Mouse (Mus musculus) liver, embryonic 13.5 days (tissue): ENCODE measurements around the gene Tcf7l1. TPM values are rescaled to one million over a fixed set of nuclear protein-coding genes. Genes with fewer than 3 reads are reported as not detected.
A peak's percentile ranks its signal among the peaks of the same experiment; 100 is the strongest.

Source experiments
- ATAC-seq: fragments of 200-750 bp; cut with Nextera tagmentation; 2 replicates; pipeline ENCODE4 v1.8.0; 2017; ENCODE audit warnings: low read depth, mild to moderate bottlenecking, moderate number of reproducible peaks, moderate library complexity
- DNase-seq: peaks from one replicate; pipeline ENCODE4 v3.0.0; 2022
- H3K27ac ChIP-seq: fragments of 300-500 bp; sonication (generic); 2 replicates; pipeline ENCODE4 v1.5.1; 2015; ENCODE audit warnings: moderate library complexity, mild to moderate bottlenecking, inconsistent platforms
- H3K27me3 ChIP-seq: fragments of 300-500 bp; sonication (generic); 2 replicates; pipeline ENCODE4 v1.6.1; 2015; ENCODE audit warnings: mild to moderate bottlenecking, inconsistent platforms
- H3K36me3 ChIP-seq: fragments of 300-500 bp; sonication (generic); 2 replicates; pipeline ENCODE4 v1.6.1; 2015; ENCODE audit warnings: mild to moderate bottlenecking, inconsistent platforms
- H3K4me1 ChIP-seq: fragments of 300-500 bp; sonication (generic); replicated peaks from 2 replicates; pipeline ENCODE4 v1.6.1; 2015; ENCODE audit warnings: inconsistent platforms
- H3K4me2 ChIP-seq: fragments of 300-500 bp; sonication (generic); 2 replicates; pipeline ENCODE4 v1.6.1; 2015; ENCODE audit warnings: inconsistent platforms, mild to moderate bottlenecking, moderate library complexity
- H3K4me3 ChIP-seq: fragments of 300-500 bp; sonication (generic); replicated peaks from 2 replicates; pipeline ENCODE4 v1.5.1; 2015; ENCODE audit warnings: mild to moderate bottlenecking, inconsistent platforms
- H3K9ac ChIP-seq: fragments of 300-500 bp; sonication (generic); 2 replicates; pipeline ENCODE4 v1.6.1; 2015; ENCODE audit warnings: mild to moderate bottlenecking, inconsistent platforms
- H3K9me3 ChIP-seq: fragments of 300-500 bp; sonication (generic); replicated peaks from 2 replicates; pipeline ENCODE4 v1.6.1; 2016; ENCODE audit warnings: inconsistent platforms
- WGBS: fragments of 180-500 bp; shearing (Covaris S2); methylation state at CpG from one replicate; pipeline ENCODE4 v1.1.7; 2015; ENCODE audit not compliant: insufficient replicate concordance; 5-methylcytosine and 5-hydroxymethylcytosine counted together
- polyA plus RNA-seq: library from polyadenylated mRNA; unstranded; fragments of >200 nt; fragmentation: Nextera tagmentation; extraction: Ambion mirVana; gene quantifications from 2 replicates; pipeline ENCODE4 v1.2.1, GENCODE M21; 2015

Gene Tcf7l1
- polyA plus RNA-seq, 1 experiment from 2014 or later = 3.3 TPM

- Histone ChIP-seq H3K9ac (no peak overlapping the region), H3K36me3 (no peaks in the 10 kb centered on the region), H3K27ac (peak overlapping the region; percentile 19), H3K4me1 (peaks cover 33% of the 10 kb centered on the region), H3K9me3 (no peaks in the 10 kb centered on the region), H3K4me3 (0 out of 2 replicates have a peak overlapping the region, but pooled peaks have one; percentile 1), H3K4me2 (peak overlapping the region; percentile 20), H3K27me3 (no peaks in the 10 kb centered on the region)
- no peak for ATAC-seq
- WGBS = 16% methylated on average over 12 of the region's 12 CpGs
- no peak for DNase-seq
Observed at GRCm38 (mm10) chr6:72619734-72620532, 169.1 kb downstream of the Tcf7l1 start.

- peak; percentile 92 for DNase-seq
- Histone ChIP-seq H3K4me3 (peak within 1 kb of the TSS; percentile 89), H3K36me3 (peaks cover 18% of the 10 kb centered on the region), H3K4me1 (peaks cover 51% of the 10 kb centered on the region), H3K27me3 (no peaks in the 10 kb centered on the region), H3K27ac (peak within 1 kb of the TSS; percentile 87), H3K9ac (peak within 1 kb of the TSS; percentile 87), H3K9me3 (no peaks in the 10 kb centered on the region), H3K4me2 (peak within 1 kb of the TSS; percentile 96)
- peak; percentile 95 for ATAC-seq
- under 1% methylated on average over 41 of the region's 41 CpGs for WGBS
Observed at GRCm38 (mm10) chr6:72616643-72617288, 172.3 kb downstream of the Tcf7l1 start, which contains the start of gene Tgoln1. Tgoln1 (minus strand) TSS chr6:72617000.

GRCm38 (mm10) chr6:72615561-72616375 is 173.3 kb downstream of the Tcf7l1 start:
- Histone ChIP-seq H3K27me3 (no peaks in the 10 kb centered on the region), H3K9me3 (no peaks in the 10 kb centered on the region), H3K27ac (peak overlapping the region; percentile 47; the same call in 1 of the 2 replicates), H3K4me3 (peak overlapping the region; percentile 89), H3K4me2 (peak overlapping the region; percentile 96), H3K9ac (peak overlapping the region; percentile 87), H3K4me1 (peaks cover 45% of the 10 kb centered on the region), H3K36me3 (peaks cover 28% of the 10 kb centered on the region)
- WGBS = 12% methylated on average over 25 of the region's 25 CpGs
- DNase-seq = no peak
- 0 out of 2 replicates have a peak, but pooled peaks have one; percentile 3 for ATAC-seq

GRCm38 (mm10) chr6:72615151-72615550 is 173.9 kb downstream of the Tcf7l1 start:
- H3K9me3 ChIP-seq = no peaks in the 10 kb centered on the region
- no peak for DNase-seq
- 24% methylated on average over 2 of the region's 2 CpGs for WGBS

GRCm38 (mm10) chr6:72610261-72610660 is 178.8 kb downstream of the Tcf7l1 start:
- Histone ChIP-seq H3K4me1 (peaks cover 21% of the 10 kb centered on the region), H3K27ac (no peak overlapping the region), H3K27me3 (no peaks in the 10 kb centered on the region), H3K4me2 (no peak overlapping the region), H3K9me3 (no peaks in the 10 kb centered on the region), H3K9ac (no peak overlapping the region), H3K4me3 (no peak overlapping the region), H3K36me3 (peaks cover 76% of the 10 kb centered on the region)
- DNase-seq = no peak
- WGBS = 82% methylated on average over 4 of the region's 4 CpGs
- ATAC-seq = no peak

More at GRCm38 (mm10) chr6:72615151-72615550, 173.9 kb downstream of the Tcf7l1 start:
- peaks cover 45% of the 10 kb centered on the region for H3K4me1 ChIP-seq
- no peak overlapping the region for H3K27ac ChIP-seq
- H3K27me3 ChIP-seq = no peaks in the 10 kb centered on the region
- H3K36me3 ChIP-seq = peaks cover 35% of the 10 kb centered on the region
- peak overlapping the region; percentile 87 for H3K9ac ChIP-seq
- H3K4me2 ChIP-seq = peak overlapping the region; percentile 96
- peak overlapping the region; percentile 89 for H3K4me3 ChIP-seq
- no peak for ATAC-seq

GRCm38 (mm10) chr6:72608662-72609184 is 180.3 kb downstream of the Tcf7l1 start:
- Histone ChIP-seq H3K4me1 (peaks cover 9% of the 10 kb centered on the region), H3K4me3 (no peak overlapping the region), H3K27ac (no peak overlapping the region), H3K9ac (no peak overlapping the region), H3K4me2 (no peak overlapping the region), H3K27me3 (no peaks in the 10 kb centered on the region), H3K9me3 (no peaks in the 10 kb centered on the region), H3K36me3 (peaks cover 88% of the 10 kb centered on the region)
- ATAC-seq (no peak), DNase-seq (no peak)
- WGBS = 70% methylated on average over 4 of the region's 4 CpGs

GRCm38 (mm10) chr6:72607676-72608075 is 181.4 kb downstream of the Tcf7l1 start:
- H3K27ac ChIP-seq = no peak overlapping the region
- H3K4me1 ChIP-seq = peaks cover 3% of the 10 kb centered on the region; the same call in 1 of the 2 replicates
- no peak overlapping the region for H3K9ac ChIP-seq
- WGBS = 78% methylated on average over 5 of the region's 5 CpGs
- ATAC-seq = no peak
- H3K4me3 ChIP-seq = no peak overlapping the region
- no peak overlapping the region for H3K4me2 ChIP-seq
- no peaks in the 10 kb centered on the region for H3K9me3 ChIP-seq
- no peaks in the 10 kb centered on the region for H3K27me3 ChIP-seq
- no peak for DNase-seq
- peaks cover 81% of the 10 kb centered on the region for H3K36me3 ChIP-seq

GRCm38 (mm10) chr6:72607060-72607459 is 182.0 kb downstream of the Tcf7l1 start:
- Histone ChIP-seq H3K9ac (no peak overlapping the region), H3K27ac (no peak overlapping the region), H3K9me3 (no peaks in the 10 kb centered on the region), H3K27me3 (no peaks in the 10 kb centered on the region), H3K4me1 (peaks cover 4% of the 10 kb centered on the region; the same call in 1 of the 2 replicates), H3K4me3 (no peak overlapping the region), H3K36me3 (peaks cover 78% of the 10 kb centered on the region), H3K4me2 (no peak overlapping the region)
- no peak for DNase-seq
- no peak for ATAC-seq
- 77% methylated on average over 4 of the region's 4 CpGs for WGBS

GRCm38 (mm10) chr6:72604066-72604465 is 185.0 kb downstream of the Tcf7l1 start:
- no peaks in the 10 kb centered on the region for H3K9me3 ChIP-seq
- no peak for DNase-seq
- 86% methylated on average over 2 of the region's 2 CpGs for WGBS
- peaks cover 12% of the 10 kb centered on the region for H3K4me1 ChIP-seq
- H3K27me3 ChIP-seq = no peaks in the 10 kb centered on the region
- no peak overlapping the region for H3K27ac ChIP-seq
- H3K36me3 ChIP-seq = peaks cover 49% of the 10 kb centered on the region
- H3K4me3 ChIP-seq = no peak overlapping the region
- H3K4me2 ChIP-seq = no peak overlapping the region
- no peak overlapping the region for H3K9ac ChIP-seq
- ATAC-seq = no peak

- ATAC-seq = no peak
- 29% methylated on average over 1 of the region's 1 CpGs for whole genome bisulfite sequencing
Observed at GRCm38 (mm10) chr6:72601732-72602131, 187.3 kb downstream of the Tcf7l1 start.

More at GRCm38 (mm10) chr6:72601732-72602131, 187.3 kb downstream of the Tcf7l1 start:
- Histone ChIP-seq H3K4me3 (no peak overlapping the region), H3K9ac (no peak overlapping the region), H3K27me3 (no peaks in the 10 kb centered on the region), H3K4me1 (peaks cover 28% of the 10 kb centered on the region), H3K27ac (no peak overlapping the region), H3K9me3 (no peaks in the 10 kb centered on the region), H3K4me2 (no peak overlapping the region), H3K36me3 (peaks cover 32% of the 10 kb centered on the region)
- DNase-seq = peak; percentile 60
